Mouse (Mus musculus): ENCODE results near the gene Ifitm5.

Ifitm5 gene

DNA sequence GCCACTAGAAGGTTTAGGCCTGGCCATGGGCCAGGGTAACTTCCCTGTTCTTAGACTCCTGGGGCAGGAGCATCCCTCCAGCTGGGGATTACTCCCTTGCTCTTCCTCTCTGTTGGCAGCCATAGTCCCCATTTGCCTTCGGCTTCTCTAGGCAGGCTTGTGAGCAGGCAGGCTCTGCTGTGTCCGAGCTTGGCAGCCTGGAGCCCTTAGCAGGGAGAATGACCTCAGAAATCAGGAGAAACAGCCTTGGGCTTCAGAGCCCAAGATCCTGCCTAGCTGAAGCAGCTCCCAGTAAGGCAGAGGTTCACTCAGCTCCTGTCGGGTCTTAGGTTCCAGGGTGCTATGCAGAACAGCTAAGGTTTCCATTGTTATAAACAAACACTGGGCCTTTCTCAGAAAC, 51.0 kb downstream of the Ifitm5 start:
- no peak for DNase-seq (ENCODE audit: low read depth)
